Mouse (Mus musculus): Measurements from ENCODE around the gene 1810055G02Rik. TPM values are rescaled to one million over a fixed set of nuclear protein-coding genes. Genes with fewer than 3 reads are reported as not detected.
A peak's percentile ranks its signal among the peaks of the same experiment; 100 is the strongest.

Gene 1810055G02Rik
- polyA plus RNA-seq (2015; fragmentation: Nextera tagmentation; extraction: Ambion mirVana): 39.7 and 43.9 TPM in 2 replicates

GRCm38 (mm10) chr19:3708078-3709012, at the start of gene 1810055G02Rik:
TSS of gene 1810055G02Rik (plus strand) at chr19:3708293.
- Histone ChIP-seq H3K4me1 (peaks cover 15% of the 10 kb centered on the region), H3K9ac (peak within 1 kb of the TSS; percentile 69), H3K4me3 (replicated peaks) (peak within 1 kb of the TSS; percentile 75), H3K36me3 (peaks cover 6% of the 10 kb centered on the region), H3K27ac (peak within 1 kb of the TSS; percentile 93), H3K9me3 (replicated peaks) (no peaks in the 10 kb centered on the region), H3K27me3 (no peaks in the 10 kb centered on the region), H3K4me2 (peak within 1 kb of the TSS; percentile 64)
- WGBS: under 1% methylated on average over 61 of the region's 61 CpGs
- ATAC-seq (replicated peaks; ENCODE audit: low FRiP score): peak; percentile 97

GRCm38 (mm10) chr19:3665510-3665909, 42.6 kb upstream of the 1810055G02Rik start:
- no peaks in the 10 kb centered on the region for H3K36me3 ChIP-seq
- H3K27me3 ChIP-seq: no peaks in the 10 kb centered on the region
- no peak overlapping the region for H3K4me3 ChIP-seq (replicated peaks)
- peak; percentile 27; the same call in 1 of the 2 replicates for ATAC-seq (replicated peaks; ENCODE audit: low FRiP score)
- peaks cover 61% of the 10 kb centered on the region for H3K4me1 ChIP-seq
- no peaks in the 10 kb centered on the region for H3K9me3 ChIP-seq (replicated peaks)
- 0 out of 2 replicates have a peak overlapping the region, but pooled peaks have one; percentile 3 for H3K9ac ChIP-seq
- peak overlapping the region; percentile 77 for H3K27ac ChIP-seq
- 17% methylated on average over 5 of the region's 5 CpGs for WGBS
- H3K4me2 ChIP-seq: no peak overlapping the region

GRCm38 (mm10) chr19:3666632-3667031, 41.5 kb upstream of the 1810055G02Rik start:
- Histone ChIP-seq H3K4me1 (peaks cover 64% of the 10 kb centered on the region), H3K9me3 (replicated peaks) (no peaks in the 10 kb centered on the region), H3K4me2 (no peak overlapping the region), H3K27me3 (no peaks in the 10 kb centered on the region), H3K9ac (no peak overlapping the region), H3K27ac (peak overlapping the region; percentile 77), H3K4me3 (replicated peaks) (no peak overlapping the region), H3K36me3 (peaks cover 4% of the 10 kb centered on the region)
- WGBS: 82% methylated on average over 2 of the region's 2 CpGs
- no peak for ATAC-seq (replicated peaks; ENCODE audit: low FRiP score)

- no peak overlapping the region for H3K4me2 ChIP-seq
- ATAC-seq (replicated peaks; ENCODE audit: low FRiP score): no peak
- H3K9ac ChIP-seq: no peak overlapping the region
- H3K36me3 ChIP-seq: peaks cover 11% of the 10 kb centered on the region
- no peak overlapping the region for H3K4me3 ChIP-seq (replicated peaks)
- 62% methylated on average over 6 of the region's 6 CpGs for WGBS
- peaks cover 65% of the 10 kb centered on the region for H3K4me1 ChIP-seq
- H3K27ac ChIP-seq: peak overlapping the region; percentile 77
- no peaks in the 10 kb centered on the region for H3K27me3 ChIP-seq
- no peaks in the 10 kb centered on the region for H3K9me3 ChIP-seq (replicated peaks)
Measured at GRCm38 (mm10) chr19:3667155-3667895, 40.8 kb upstream of the 1810055G02Rik start.

GRCm38 (mm10) chr19:3667979-3668378, 40.1 kb upstream of the 1810055G02Rik start:
- no peak overlapping the region for H3K9ac ChIP-seq
- WGBS: 67% methylated on average over 11 of the region's 11 CpGs
- peaks cover 18% of the 10 kb centered on the region for H3K36me3 ChIP-seq
- no peaks in the 10 kb centered on the region for H3K27me3 ChIP-seq
- no peaks in the 10 kb centered on the region; the same call in 1 of the 2 replicates for H3K9me3 ChIP-seq (replicated peaks)
- H3K4me2 ChIP-seq: no peak overlapping the region
- H3K4me3 ChIP-seq (replicated peaks): no peak overlapping the region
- no peak for ATAC-seq (replicated peaks; ENCODE audit: low FRiP score)
- peaks cover 65% of the 10 kb centered on the region for H3K4me1 ChIP-seq
- H3K27ac ChIP-seq: peak overlapping the region; percentile 49

GRCm38 (mm10) chr19:3668551-3668950, 39.5 kb upstream of the 1810055G02Rik start:
- Histone ChIP-seq H3K36me3 (peaks cover 23% of the 10 kb centered on the region), H3K4me2 (no peak overlapping the region), H3K9ac (no peak overlapping the region), H3K27ac (peak overlapping the region; percentile 49), H3K4me1 (peaks cover 66% of the 10 kb centered on the region), H3K4me3 (replicated peaks) (no peak overlapping the region), H3K27me3 (no peaks in the 10 kb centered on the region), H3K9me3 (replicated peaks) (no peaks in the 10 kb centered on the region; the same call in 1 of the 2 replicates)
- WGBS: 82% methylated on average over 10 of the region's 10 CpGs
- ATAC-seq (replicated peaks; ENCODE audit: low FRiP score): no peak

- H3K4me3 ChIP-seq (replicated peaks): no peak overlapping the region
- H3K36me3 ChIP-seq: peaks cover 27% of the 10 kb centered on the region
- H3K9ac ChIP-seq: no peak overlapping the region
- H3K4me1 ChIP-seq: peaks cover 72% of the 10 kb centered on the region
- H3K4me2 ChIP-seq: 0 out of 2 replicates have a peak overlapping the region, but pooled peaks have one; percentile 10
- H3K27me3 ChIP-seq: no peaks in the 10 kb centered on the region
- no peaks in the 10 kb centered on the region; the same call in 1 of the 2 replicates for H3K9me3 ChIP-seq (replicated peaks)
- 59% methylated on average over 13 of the region's 13 CpGs for WGBS
- H3K27ac ChIP-seq: peak overlapping the region; percentile 72
- ATAC-seq (replicated peaks; ENCODE audit: low FRiP score): no peak
Measured at GRCm38 (mm10) chr19:3669100-3669499, 39.0 kb upstream of the 1810055G02Rik start.

- ATAC-seq (replicated peaks; ENCODE audit: low FRiP score): no peak
- no peaks in the 10 kb centered on the region for H3K27me3 ChIP-seq
- no peak overlapping the region for H3K9ac ChIP-seq
- 95% methylated on average over 2 of the region's 2 CpGs for WGBS
- no peak overlapping the region for H3K4me3 ChIP-seq (replicated peaks)
- no peak overlapping the region for H3K27ac ChIP-seq
- H3K9me3 ChIP-seq (replicated peaks): no peaks in the 10 kb centered on the region; the same call in 1 of the 2 replicates
- H3K4me1 ChIP-seq: peaks cover 43% of the 10 kb centered on the region
- H3K36me3 ChIP-seq: peaks cover 32% of the 10 kb centered on the region
- H3K4me2 ChIP-seq: no peak overlapping the region
Measured at GRCm38 (mm10) chr19:3673149-3673548, 34.9 kb upstream of the 1810055G02Rik start.

GRCm38 (mm10) chr19:3674122-3674855, 33.8 kb upstream of the 1810055G02Rik start:
- WGBS: 74% methylated on average over 8 of the region's 8 CpGs
- ATAC-seq (replicated peaks; ENCODE audit: low FRiP score): peak; percentile 66

GRCm38 (mm10) chr19:3680732-3681131, 27.4 kb upstream of the 1810055G02Rik start:
- no peak overlapping the region for H3K4me3 ChIP-seq (replicated peaks)
- 58% methylated on average over 7 of the region's 7 CpGs for WGBS
- no peaks in the 10 kb centered on the region for H3K9me3 ChIP-seq (replicated peaks)
- H3K4me1 ChIP-seq: peaks cover 65% of the 10 kb centered on the region
- H3K27me3 ChIP-seq: no peaks in the 10 kb centered on the region
- H3K9ac ChIP-seq: 0 out of 2 replicates have a peak overlapping the region, but pooled peaks have one; percentile 27
- ATAC-seq (replicated peaks; ENCODE audit: low FRiP score): no peak
- peak overlapping the region; percentile 29; the same call in 1 of the 2 replicates for H3K4me2 ChIP-seq
- H3K27ac ChIP-seq: peak overlapping the region; percentile 88
- H3K36me3 ChIP-seq: no peaks in the 10 kb centered on the region

More at GRCm38 (mm10) chr19:3674122-3674855, 33.8 kb upstream of the 1810055G02Rik start:
- Histone ChIP-seq H3K36me3 (peaks cover 32% of the 10 kb centered on the region), H3K4me2 (no peak overlapping the region), H3K9me3 (replicated peaks) (no peaks in the 10 kb centered on the region; the same call in 1 of the 2 replicates), H3K9ac (no peak overlapping the region), H3K27ac (peak overlapping the region; percentile 70), H3K4me1 (peaks cover 35% of the 10 kb centered on the region), H3K27me3 (no peaks in the 10 kb centered on the region), H3K4me3 (replicated peaks) (no peak overlapping the region)

- Histone ChIP-seq H3K9me3 (replicated peaks) (no peaks in the 10 kb centered on the region), H3K4me1 (peaks cover 66% of the 10 kb centered on the region), H3K27ac (peak overlapping the region; percentile 88), H3K4me3 (replicated peaks) (no peak overlapping the region), H3K9ac (0 out of 2 replicates have a peak overlapping the region, but pooled peaks have one; percentile 27), H3K4me2 (peak overlapping the region; percentile 29), H3K36me3 (no peaks in the 10 kb centered on the region), H3K27me3 (no peaks in the 10 kb centered on the region)
- ATAC-seq (replicated peaks; ENCODE audit: low FRiP score): peak; percentile 65
- WGBS: 17% methylated on average over 13 of the region's 13 CpGs
Measured at GRCm38 (mm10) chr19:3681310-3681934, 26.7 kb upstream of the 1810055G02Rik start.

Data from kidney, embryonic 15.5 days (tissue).